Mouse (Mus musculus) 3134 (cell line): ENCODE results near the gene Rpl18.
A peak's percentile ranks its signal among the peaks of the same experiment; 100 is the strongest.

Experiments used
- DNase-seq: peaks from one replicate; pipeline ENCODE4 v3.0.0-alpha.2; 2011; ENCODE audit warnings: low spot score; ENCODE audit not compliant: insufficient read length; ENCODE audit errors: extremely low read depth

Gene Rpl18

GRCm38 (mm10) chr7:45715090-45715708, at the start of gene Rpl18:
Gene Rpl18 (plus strand): TSS chr7:45715457.
- peak; percentile 93 for DNase-seq

GRCm38 (mm10) chr7:45666161-45666560, 49.1 kb upstream of the Rpl18 start, which contains the start of gene Fut2:
Gene Fut2 (minus strand): TSS chr7:45666394.
- DNase-seq = no peak

DNA sequence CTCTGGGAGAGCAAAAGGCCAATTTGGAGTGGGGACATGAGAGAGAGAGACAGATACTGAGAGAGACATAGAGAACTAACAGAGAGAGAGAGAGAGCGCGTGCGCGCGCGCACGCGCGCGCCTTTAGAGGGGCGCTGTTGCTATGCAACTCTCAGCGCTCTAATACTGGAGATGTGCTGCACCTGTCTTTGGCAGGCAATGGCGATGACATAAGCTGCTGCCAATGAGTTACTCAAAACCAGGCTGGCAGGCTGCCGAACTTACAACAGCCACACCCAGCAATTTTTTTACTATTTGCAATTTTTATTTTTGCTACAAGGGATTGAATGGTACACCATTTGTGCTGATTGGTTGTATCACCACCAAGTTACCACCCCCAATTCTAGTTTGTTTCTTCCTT, 47.5 kb upstream of the Rpl18 start:
- no peak for DNase-seq

DNA sequence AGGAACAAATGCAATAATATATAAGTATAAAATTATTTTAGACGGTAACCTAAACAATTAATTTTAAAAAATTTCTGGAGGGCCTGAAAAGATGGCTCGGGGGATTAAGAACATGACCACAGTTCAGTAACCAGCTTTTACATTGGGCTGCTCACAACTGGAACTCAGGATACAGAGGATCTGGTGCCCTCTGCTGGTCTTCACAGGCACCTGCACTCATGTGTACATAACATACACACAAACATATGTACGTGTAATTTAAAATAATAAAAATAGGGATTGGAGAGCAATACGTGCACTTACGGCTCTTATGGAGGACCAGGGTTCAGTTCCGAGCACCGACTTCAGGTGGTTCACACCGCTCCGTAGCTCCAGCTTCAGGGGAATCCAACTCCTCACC, 46.3 kb upstream of the Rpl18 start:
- DNase-seq = no peak

- DNase-seq = no peak
Measured at GRCm38 (mm10) chr7:45677627-45678295, 37.5 kb upstream of the Rpl18 start.

GRCm38 (mm10) chr7:45678513-45678912, 36.7 kb upstream of the Rpl18 start:
- DNase-seq = peak; percentile 60

GRCm38 (mm10) chr7:45679966-45680621, 35.2 kb upstream of the Rpl18 start:
- DNase-seq = peak; percentile 73

- DNase-seq = no peak
Measured at GRCm38 (mm10) chr7:45681046-45681736, 34.1 kb upstream of the Rpl18 start.

DNA sequence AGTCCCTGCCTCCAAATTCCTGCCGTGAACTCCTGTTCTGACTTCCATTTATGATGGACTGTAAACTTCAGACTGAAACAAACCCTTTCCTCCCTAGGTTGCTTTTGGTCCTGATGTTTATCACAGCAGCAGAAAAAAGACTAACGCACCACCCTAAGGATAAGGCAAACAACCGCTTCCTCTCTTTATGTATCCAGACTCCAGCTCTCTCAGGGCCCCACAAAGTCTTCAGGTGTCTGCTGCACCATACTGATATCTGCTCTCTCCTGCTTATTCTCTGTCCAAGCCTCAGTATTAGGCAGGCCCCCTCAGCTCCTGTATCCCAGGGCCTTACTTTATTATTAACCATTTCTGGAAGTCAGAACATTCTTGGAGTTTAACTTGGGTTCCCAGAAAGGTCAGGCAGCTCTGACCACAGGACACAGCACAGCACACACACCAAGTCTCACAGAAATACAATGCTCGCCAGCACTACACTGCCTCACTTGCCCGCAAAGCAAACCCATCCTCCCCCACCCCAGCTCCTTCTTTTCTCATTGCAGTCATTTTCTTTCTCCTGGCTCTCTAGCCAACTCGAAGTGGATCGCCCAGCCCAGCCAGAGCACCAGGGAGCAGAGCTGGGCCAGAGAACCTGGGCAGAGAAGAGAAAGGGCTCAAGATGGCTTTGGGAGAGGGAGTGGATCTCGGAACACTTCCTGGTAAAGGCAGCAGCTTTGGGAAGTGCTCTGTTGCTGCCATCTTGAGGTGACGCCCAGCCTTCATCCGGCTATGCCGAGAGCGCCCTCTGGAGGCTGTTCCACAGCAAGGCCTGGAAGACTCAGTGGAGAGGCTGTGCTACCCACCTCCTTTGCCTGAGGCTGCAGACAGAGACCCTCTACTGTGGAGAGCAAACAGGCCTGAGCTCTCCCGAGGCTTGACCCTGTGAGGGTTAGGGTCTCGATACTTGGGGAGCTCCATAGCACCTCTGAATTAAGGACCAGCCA, 32.8 kb upstream of the Rpl18 start:
- DNase-seq = peak; percentile 69

GRCm38 (mm10) chr7:45683396-45684050, 31.7 kb upstream of the Rpl18 start, which contains the start of gene Ntn5:
Gene Ntn5 (plus strand): TSS chr7:45684022.
- no peak for DNase-seq

GRCm38 (mm10) chr7:45685811-45686210, 29.4 kb upstream of the Rpl18 start:
- DNase-seq = no peak

- DNase-seq = no peak
Measured at GRCm38 (mm10) chr7:45686841-45687240, 28.4 kb upstream of the Rpl18 start.

DNA sequence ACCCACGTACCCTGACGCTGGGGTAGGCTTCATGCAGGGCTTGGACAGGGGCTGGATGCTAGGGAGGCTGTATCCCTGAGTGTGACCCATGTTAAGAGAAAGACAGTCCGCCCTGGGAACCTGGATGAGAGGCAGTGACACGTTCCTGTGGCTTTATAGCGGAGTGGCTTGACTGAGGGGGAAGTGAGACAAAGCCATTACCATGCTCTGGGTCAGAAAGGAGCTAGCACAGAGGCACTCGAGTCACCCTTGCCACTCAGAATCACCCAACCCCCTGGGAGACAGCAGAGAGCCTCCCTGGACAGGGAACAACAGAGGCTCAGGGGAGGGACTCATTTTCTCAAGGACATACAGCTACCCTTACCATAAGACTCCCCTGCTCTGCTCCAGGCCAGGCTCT, 26.2 kb upstream of the Rpl18 start:
- no peak for DNase-seq

GRCm38 (mm10) chr7:45689800-45690199, 25.5 kb upstream of the Rpl18 start:
- no peak for DNase-seq

DNA sequence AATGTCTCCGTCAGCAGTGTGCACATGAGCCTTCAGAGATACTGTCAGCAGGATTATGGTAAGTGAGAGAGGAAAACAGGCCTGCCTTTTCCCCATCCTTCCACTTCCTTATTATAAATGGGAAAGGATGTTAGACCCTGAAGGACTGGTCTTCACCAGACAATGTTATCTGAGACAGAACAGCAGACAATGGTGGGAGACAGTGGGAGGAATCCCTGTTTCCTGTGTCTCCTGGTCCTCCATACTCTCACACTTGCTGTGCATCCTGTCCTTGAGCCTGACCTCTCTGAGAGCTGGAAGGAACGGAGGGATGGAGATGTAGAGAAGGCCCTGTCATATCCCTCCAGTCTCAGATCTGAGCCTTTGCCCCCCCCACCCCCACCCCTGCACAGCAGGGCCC, 22.9 kb upstream of the Rpl18 start:
- no peak for DNase-seq

DNA sequence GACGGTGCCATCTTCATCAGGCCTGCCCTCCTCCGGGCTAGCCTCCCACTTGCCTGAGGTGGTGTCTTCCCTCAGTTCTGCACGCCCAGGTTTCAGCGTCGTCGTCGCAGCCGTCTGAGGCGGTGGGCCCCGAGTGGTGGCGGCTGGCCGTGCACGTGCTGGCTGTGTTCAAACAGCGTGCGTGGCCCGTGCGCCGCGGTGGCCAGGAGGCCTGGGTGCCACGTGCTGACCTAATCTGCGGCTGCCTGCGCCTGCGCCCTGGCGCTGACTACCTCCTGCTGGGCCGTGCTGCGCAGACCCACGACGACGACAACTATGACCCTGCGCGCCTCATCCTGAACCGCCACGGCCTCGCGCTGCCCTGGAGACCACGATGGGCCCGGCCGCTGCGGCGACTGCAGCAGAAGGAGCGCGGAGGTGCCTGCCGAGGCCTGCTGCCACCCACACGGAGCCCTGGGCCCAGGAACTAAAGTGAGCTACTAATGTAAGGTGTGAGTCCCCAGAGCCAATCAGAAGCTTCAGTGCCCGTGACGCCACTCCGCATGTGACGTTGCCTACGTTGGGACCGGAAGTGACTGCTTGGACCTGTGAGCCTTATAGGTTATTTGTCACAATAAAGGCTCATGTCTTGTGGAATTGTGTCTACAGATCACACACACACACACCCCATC, 21.2 kb upstream of the Rpl18 start, which contains the start of gene Sec1:
Sec1 (minus strand) TSS at position 482 of the 671 bp plus-strand sequence.
- DNase-seq = no peak

- no peak for DNase-seq
Measured at GRCm38 (mm10) chr7:45695098-45695497, 20.2 kb upstream of the Rpl18 start.

GRCm38 (mm10) chr7:45697894-45698293, 17.4 kb upstream of the Rpl18 start:
- no peak for DNase-seq
